Mouse (Mus musculus) cerebellum, adult 11 months (tissue): ENCODE results near the gene Dtx4.

Experiments
- DNase-seq: peaks from one replicate; pipeline ENCODE4 v3.0.0; 2022

The Dtx4 gene

DNA sequence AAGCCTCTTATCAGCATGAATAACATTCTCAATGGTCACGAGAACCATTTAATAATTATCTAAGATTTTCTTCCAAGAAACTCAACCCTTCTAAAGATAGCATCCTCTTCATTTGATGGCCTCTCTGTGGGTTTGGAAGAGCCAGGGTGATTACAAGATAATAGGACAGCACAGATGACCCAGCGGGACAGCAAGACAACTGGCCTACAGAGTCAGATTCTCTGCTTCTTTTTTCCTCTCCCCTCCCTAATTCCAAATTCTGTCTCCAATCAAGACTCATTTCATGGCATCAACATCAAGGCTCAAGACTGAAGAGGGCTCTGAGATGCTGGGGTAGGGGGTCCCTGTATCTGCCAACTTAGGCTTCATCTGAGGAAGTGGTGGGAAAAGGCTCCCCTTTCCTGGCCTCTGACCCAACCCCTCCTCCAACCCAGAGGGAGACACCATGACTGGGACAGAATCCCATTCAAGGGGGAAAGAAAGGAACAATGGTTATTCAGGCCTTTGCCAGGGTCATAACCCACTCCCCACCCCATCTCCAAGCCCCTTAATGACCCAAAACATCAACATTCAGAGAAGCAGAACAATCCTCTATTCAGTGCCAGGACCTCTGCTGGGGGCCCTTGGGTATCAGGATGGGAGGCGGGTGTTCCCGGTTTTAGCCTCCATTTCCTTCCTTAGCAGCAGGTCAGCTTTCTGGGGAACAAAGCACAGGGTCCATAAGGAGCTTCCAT lies 7.6 kb downstream of the Dtx4 start:
- no peak for DNase-seq

- no peak for DNase-seq
Measured at GRCm38 (mm10) chr19:12491636-12492035, 9.6 kb downstream of the Dtx4 start.

DNA sequence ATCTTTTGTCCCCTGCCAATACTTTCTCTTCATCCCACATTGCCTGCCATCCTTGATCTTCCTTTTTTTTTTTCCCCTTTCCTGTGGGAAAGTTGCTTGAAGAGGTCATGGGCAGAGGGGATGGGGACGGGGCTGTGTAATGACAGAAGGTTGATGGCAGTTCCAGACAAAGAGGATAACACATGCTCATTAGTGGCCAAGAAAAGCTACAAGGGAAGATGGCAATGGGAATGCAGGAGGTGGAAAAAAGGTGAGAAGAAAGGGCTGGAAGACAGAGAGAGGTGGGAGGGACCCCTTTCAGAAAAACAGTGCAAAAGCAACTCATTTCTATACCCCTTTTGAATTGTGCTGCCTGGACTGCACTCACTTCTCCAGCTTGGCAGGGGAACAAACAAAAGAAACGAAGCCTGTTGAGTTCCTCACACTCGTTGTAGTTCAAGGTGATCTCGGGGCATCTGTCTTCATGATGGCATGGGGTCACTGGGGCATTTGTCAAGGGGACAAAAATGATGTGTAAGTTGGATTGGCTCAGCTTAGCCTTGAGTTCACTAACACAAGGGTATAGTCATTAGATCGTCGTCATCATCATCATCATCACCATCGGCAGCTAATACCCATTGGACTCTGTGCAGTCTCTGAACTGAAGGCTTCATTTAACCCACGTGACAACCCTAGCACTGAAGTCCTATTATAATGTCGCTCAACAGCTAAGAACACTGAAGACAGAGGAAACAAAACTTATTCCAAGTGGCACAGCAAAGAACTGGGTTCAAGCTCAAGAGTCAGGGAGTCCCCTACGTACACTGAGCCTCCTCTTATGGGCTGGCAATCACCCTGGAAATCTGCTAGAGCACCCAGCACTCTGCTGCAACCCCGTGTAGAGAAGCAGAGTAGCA lies 11.3 kb downstream of the Dtx4 start:
- no peak for DNase-seq

GRCm38 (mm10) chr19:12488969-12489674 lies 12.1 kb downstream of the Dtx4 start:
- DNase-seq = no peak

DNA sequence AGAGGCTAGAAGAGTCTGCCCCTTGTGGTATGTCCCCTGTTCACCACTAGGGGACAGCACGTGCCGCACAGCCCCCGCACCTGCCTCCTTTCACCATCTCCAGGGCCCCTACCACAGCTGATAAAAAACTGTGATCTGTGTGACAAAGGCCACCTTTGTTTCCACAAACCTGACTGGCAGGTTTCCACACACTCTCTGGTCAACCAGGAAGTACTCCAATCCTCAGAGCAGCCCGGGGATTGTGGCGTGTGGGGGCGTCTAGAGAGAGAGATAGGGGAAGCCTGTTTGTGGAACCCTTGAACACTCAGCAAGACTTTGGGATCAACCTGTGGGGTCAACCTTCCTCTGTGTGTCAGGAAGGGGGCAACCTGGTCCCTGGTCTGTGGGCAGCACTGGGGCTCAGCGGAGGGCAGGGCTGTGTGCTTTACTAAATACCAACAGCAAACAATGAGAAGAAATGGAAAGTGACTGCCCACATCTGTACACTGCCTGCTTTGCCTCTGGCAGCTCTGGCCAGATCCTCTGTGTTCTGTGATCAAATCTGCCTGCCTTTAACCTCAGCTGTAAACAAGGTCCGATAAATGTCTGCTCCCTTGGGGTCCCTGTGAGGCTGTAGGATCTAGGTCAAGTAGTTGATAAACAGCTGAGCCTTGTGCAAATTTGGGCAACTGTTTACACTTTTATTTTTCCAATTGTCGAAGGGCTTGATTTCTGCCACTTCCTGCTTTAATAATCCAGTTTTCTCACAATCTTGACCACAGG lies 12.9 kb downstream of the Dtx4 start:
- no peak for DNase-seq

GRCm38 (mm10) chr19:12487511-12488204 lies 13.6 kb downstream of the Dtx4 start:
- no peak for DNase-seq

DNA sequence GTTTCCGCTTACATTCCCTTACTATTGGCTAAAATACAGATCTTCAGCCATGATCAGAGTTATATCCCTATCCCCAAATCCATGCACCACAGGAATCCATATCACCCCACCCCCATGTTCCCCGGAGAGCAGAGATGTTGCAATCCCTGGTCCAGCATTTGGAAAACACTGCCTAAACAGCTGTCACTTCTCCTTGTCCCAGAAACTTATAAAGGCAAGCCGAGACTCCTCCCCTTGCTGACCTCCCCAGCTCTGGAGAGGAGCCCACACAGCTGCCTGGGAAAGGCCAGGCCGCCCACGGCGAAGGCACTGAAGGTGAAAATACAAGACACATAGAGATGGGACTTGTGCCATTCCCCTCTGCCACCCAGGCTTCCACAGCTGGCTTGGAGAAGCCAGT lies 14.4 kb downstream of the Dtx4 start:
- DNase-seq = no peak

- no peak for DNase-seq
Measured at GRCm38 (mm10) chr19:12485631-12486030, 15.6 kb downstream of the Dtx4 start.

GRCm38 (mm10) chr19:12485223-12485622 lies 16.0 kb downstream of the Dtx4 start:
- no peak for DNase-seq

DNA sequence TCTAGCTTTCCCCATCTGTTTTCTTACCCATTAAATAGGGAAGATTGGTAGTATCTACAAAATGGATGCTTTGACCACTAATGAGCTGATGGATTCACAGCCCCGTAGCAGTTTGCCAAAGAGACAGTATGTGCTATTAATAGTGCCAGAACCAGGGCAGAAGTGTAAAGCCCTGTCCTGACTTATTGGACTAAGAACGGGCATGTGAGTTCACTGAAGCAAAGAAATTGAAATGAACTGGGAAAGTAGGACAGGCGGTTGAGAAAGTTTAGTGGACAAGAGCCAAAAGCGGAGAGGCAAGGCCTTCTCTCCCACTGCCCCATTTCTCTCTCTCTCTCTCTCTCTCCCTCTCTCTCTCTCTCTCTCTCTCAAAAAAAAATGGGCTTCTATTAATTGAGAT lies 17.0 kb downstream of the Dtx4 start:
- no peak for DNase-seq

GRCm38 (mm10) chr19:12483782-12484181 lies 17.5 kb downstream of the Dtx4 start:
- DNase-seq = no peak

GRCm38 (mm10) chr19:12478369-12478768 lies 22.9 kb downstream of the Dtx4 start:
- DNase-seq = no peak

DNA sequence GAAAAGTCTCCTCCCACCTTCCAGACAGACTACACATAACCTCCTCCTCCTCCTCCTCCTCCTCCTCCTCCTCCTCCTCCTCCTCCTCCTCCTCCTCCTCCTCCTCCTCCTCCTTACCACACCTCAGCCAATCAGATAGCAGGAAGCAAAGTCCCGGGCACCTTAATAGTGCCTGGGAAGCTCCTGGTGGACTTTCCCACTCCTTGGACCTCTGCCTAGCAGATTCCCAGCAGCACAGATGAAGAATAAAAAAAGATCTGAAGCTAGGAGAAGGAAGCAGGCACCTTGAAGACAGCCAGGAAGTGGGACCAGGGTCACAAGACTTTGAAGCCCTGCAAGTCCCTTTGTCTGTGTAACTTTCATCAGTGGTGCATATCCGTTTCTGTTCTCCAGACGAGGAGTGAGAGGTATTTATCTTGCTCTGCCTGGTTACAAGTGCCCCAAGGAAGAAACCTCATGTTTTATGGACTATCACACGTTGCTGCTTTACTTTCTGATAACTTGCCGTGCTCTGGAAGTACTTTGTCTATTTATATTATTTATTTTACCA lies 24.5 kb downstream of the Dtx4 start:
- DNase-seq = no peak

GRCm38 (mm10) chr19:12475380-12476250 lies 25.6 kb downstream of the Dtx4 start:
- DNase-seq = peak; percentile 69

- DNase-seq = no peak
Measured at GRCm38 (mm10) chr19:12473951-12474350, 27.3 kb downstream of the Dtx4 start.

- no peak for DNase-seq
Measured at GRCm38 (mm10) chr19:12473201-12473641, 28.0 kb downstream of the Dtx4 start.

DNA sequence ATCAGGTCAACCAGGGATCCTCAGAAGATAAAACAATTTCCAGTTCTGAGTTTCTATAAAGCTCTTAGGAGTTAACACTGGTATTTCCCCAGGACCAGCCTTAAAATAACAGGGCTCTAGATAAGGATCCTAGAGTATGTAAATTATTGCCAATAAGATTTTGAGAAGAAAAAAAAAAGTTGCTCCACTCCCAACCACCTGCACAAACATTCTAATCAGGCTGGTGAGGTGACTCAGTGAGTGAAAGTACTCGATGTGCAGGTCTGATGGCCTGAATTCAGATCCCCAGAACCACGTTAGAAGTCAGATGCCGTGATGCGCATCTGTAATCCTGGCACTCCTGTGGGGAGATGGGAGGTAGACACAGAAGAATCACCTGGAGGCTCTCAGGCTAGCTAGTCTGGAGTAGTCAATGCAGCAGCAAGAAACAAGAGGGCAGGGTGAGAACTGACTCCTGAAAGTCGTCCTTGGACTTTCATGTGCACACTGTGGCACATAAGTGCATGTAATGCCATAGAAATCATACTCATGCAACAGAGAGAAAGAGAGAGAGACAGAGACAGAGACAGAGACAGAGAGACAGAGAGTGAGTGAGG lies 28.8 kb downstream of the Dtx4 start:
- DNase-seq = no peak

DNA sequence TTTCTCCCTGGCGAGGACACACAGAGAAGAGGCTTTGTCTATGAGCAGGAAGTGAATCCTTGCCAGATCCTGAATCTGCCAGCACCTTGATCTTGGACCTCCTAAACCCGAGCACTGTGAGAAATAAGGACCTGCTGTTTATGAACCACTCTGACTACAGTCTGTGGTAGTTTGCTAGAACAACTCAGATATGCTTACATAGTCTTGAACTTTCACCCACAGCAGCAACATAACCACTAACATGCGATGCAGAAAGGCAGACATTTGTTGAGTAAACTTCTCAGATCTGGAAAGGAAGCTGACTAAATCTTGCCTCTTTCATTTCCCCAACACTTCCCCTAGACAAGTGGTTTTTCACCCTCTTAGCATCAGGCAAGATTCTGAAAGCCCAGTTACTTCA lies 29.4 kb downstream of the Dtx4 start:
- no peak for DNase-seq

DNA sequence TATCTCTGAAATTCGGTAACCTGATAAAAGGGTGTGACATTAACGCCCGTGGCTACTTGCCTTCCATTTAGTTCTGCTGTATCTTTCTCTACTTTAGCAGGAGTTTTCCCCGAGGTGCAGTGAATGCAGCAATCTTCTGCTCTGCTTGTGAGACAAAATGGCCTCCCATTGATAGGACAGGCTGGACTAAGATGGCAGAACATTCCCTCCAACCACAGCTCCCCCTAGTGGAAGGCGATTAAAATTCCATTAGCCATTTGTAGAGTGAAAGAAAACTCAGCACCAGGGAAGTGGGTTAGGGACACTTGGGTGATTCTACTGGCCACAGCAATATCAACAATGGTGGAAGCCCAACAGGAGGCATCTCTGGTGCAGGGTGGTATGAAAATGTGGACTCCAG lies 33.8 kb downstream of the Dtx4 start:
- DNase-seq = no peak

DNA sequence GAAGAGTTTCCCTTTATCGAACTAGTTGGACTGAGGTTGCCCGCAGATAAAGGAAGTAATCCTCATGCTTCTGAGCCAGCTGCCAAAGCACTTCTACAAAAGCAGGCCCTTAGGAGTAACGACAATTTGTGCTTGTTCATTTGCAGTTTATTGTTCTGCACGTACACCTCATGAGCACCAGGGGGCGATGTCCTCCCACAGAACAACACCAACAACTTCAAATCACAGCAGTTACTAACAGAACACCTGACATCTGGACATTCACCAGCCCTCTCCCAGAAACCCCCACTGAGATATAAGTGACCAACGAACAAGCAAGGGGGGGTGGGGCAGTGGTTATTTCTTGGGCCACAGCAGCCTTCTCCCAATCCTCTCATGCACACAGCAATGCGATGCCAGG lies 35.0 kb downstream of the Dtx4 start:
- DNase-seq = peak; percentile 40
